Mouse (Mus musculus): ENCODE data around the gene Crabp2. TPM values are rescaled to one million over a fixed set of nuclear protein-coding genes. Genes with fewer than 3 reads are reported as not detected.

The Crabp2 gene
- total RNA-seq, 2 experiments from 2014 or later: 1.7 to 2.0 TPM

Other genes with a start within 250 kb of the Crabp2 start
- gene Lrrc71, start 200.0 kb upstream of the Crabp2 start, total RNA-seq (2021): 1 to 10 TPM in 1 of 2 experiments, under 1 TPM in 1; 0.78 to 1.5 TPM
- gene Ntrk1, start 153.5 kb upstream of the Crabp2 start, total RNA-seq (2021): 10 to 100 TPM; 14.6 to 26.4 TPM
- 1 to 10 TPM; 2.1 to 5.8 TPM for gene Insrr, start 151.7 kb upstream of the Crabp2 start, total RNA-seq (2021)
- gene Pear1, start 124.4 kb upstream of the Crabp2 start, total RNA-seq (2021): 10 to 100 TPM; 40.3 to 42.5 TPM
- gene Sh2d2a, start 101.9 kb upstream of the Crabp2 start, total RNA-seq (2021): under 1 TPM; 0.25 to 0.51 TPM
- gene Prcc, start 63.1 kb upstream of the Crabp2 start, total RNA-seq (2021): 10 to 100 TPM; 67.0 to 74.2 TPM
- gene Hdgf, start 42.3 kb upstream of the Crabp2 start, total RNA-seq (2021): 100 to 1,000 TPM; 205 to 213 TPM
- 100 to 1,000 TPM; 135 to 138 TPM for gene Mrpl24, start 29.2 kb upstream of the Crabp2 start, total RNA-seq (2021)
- 10 to 100 TPM; 31.0 to 33.5 TPM for gene Isg20l2, start 18.4 kb upstream of the Crabp2 start, total RNA-seq (2021)
- gene Rrnad1, start 17.9 kb upstream of the Crabp2 start, total RNA-seq (2021): 10 to 100 TPM; 21.9 to 24.9 TPM
- gene Nes, start 22.4 kb downstream of the Crabp2 start, total RNA-seq (2021): 10 to 100 TPM; 16.2 to 24.3 TPM
- 10 to 100 TPM; 29.2 to 30.6 TPM for gene Bcan, start 51.6 kb downstream of the Crabp2 start, total RNA-seq (2021)
- not detected for gene Hapln2, start 78.9 kb downstream of the Crabp2 start, total RNA-seq (2021)
- 10 to 100 TPM; 15.4 to 16.1 TPM for gene Gpatch4, start 94.4 kb downstream of the Crabp2 start, total RNA-seq (2021)
- gene Naxe, start 109.8 kb downstream of the Crabp2 start, total RNA-seq (2021): 100 to 1,000 TPM; 124 to 126 TPM
- gene Ttc24, start 129.6 kb downstream of the Crabp2 start, total RNA-seq (2021): not detected
- 10 to 100 TPM; 17.2 to 18.8 TPM for gene Iqgap3, start 133.3 kb downstream of the Crabp2 start, total RNA-seq (2021)
- gene Mef2d, start 193.7 kb downstream of the Crabp2 start, total RNA-seq (2021): 10 to 100 TPM; 90.0 to 92.1 TPM